Mouse (Mus musculus) heart, postnatal 0 days (tissue): ENCODE measurements at regions not wholly inside any gene's neighbourhood (a gene's known extent, or its start where the extent isn't known, plus 50 kb on each side); places are given as distances from the start of the nearest gene placed in this dataset.

Experiments
- CTCF ChIP-seq: IDR thresholded peaks from 2 replicates; pipeline ENCODE4 v1.5.1; 2016; ENCODE audit warnings: antibody characterized with exemption, control low read depth, low read depth
- EP300 ChIP-seq: IDR thresholded peaks from 2 replicates; pipeline ENCODE4 v1.6.1; 2016; ENCODE audit warnings: antibody characterized with exemption, low read depth

DNA sequence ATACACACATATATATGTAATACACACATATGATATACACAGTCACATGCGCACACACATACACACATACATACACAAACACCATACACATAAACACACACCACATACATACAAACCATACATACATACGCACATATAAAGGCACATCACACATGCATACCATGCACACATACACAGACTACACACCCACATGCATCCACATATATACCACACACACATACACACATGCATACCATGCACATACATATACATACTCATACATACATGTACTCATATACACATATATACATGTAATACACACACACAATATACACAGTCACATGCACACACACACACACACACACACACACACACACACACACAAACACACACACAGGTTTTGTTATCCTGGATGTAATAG, 620.7 kb downstream of the Mat2b start:
- TF ChIP-seq EP300 (no peak), CTCF (no peak)
